Comparison of ENCODE assay signal across 8 mouse cellular contexts in genomic region chr15:95931013-95931775, GRCm38 (mm10).
DNase-seq lines count a peak whose midpoint lies in the region; ATAC-seq lines count a peak whose summit lies in the region.
"Had no signal": no experiment of that assay in that cellular context is flagged by ENCODE, and none has a peak within 500 bp of the region (broad histone marks: within the 10 kb centered on the region; RNA-seq: fewer than 3 reads in every experiment).

No protein-coding gene starts in this region.

- 0 out of 2 replicates have a peak overlapping the region, but pooled peaks have one; percentile 47 for H3K27ac ChIP-seq in midbrain, embryonic 13.5 days
- H3K27ac ChIP-seq in midbrain, embryonic 10.5 days (replicated peaks): no peak overlapping the region
- H3K27ac ChIP-seq: liver, embryonic 13.5 days had no signal

- peaks cover 23% of the 10 kb centered on the region for H3K36me3 ChIP-seq in midbrain, embryonic 13.5 days
- H3K36me3 ChIP-seq in midbrain, embryonic 10.5 days: peaks cover 47% of the 10 kb centered on the region
- H3K36me3 ChIP-seq: liver, embryonic 13.5 days had no signal

- no peaks in the 10 kb centered on the region for H3K27me3 ChIP-seq in midbrain, embryonic 13.5 days
- no peaks in the 10 kb centered on the region for H3K27me3 ChIP-seq in midbrain, embryonic 10.5 days (ENCODE audit: low read depth, poor library complexity, severe bottlenecking)
- H3K27me3 ChIP-seq: liver, embryonic 13.5 days had no signal

- H3K9ac ChIP-seq in midbrain, embryonic 13.5 days (replicated peaks): no peak overlapping the region
- H3K9ac ChIP-seq: liver, embryonic 13.5 days had no signal

- no peak overlapping the region for H3K4me3 ChIP-seq in midbrain, embryonic 13.5 days (replicated peaks)
- no peak overlapping the region for H3K4me3 ChIP-seq in midbrain, embryonic 10.5 days
- H3K4me3 ChIP-seq: liver, embryonic 13.5 days had no signal

- ATAC-seq in midbrain, embryonic 13.5 days: no peak
- no peak for ATAC-seq in erythroid progenitor cell, adult 5-6 weeks (replicated peaks; ENCODE audit: low FRiP score, poor library complexity, severe bottlenecking)

- H3K4me2 ChIP-seq in midbrain, embryonic 13.5 days (replicated peaks): no peak overlapping the region
- H3K4me2 ChIP-seq: liver, embryonic 13.5 days had no signal

- H3K9me3 ChIP-seq in midbrain, embryonic 13.5 days: 0 out of 2 replicates have a peak, but pooled peaks cover 4% of the 10 kb centered on the region
- no peaks in the 10 kb centered on the region; the same call in 1 of the 2 replicates for H3K9me3 ChIP-seq in midbrain, embryonic 10.5 days (replicated peaks)
- H3K9me3 ChIP-seq: liver, embryonic 13.5 days had no signal

- WGBS in midbrain, embryonic 13.5 days: 76% methylated on average over 16 of the region's 16 CpGs
- WGBS in midbrain, embryonic 10.5 days: 89% methylated on average over 16 of the region's 16 CpGs

- 0 out of 2 replicates have a peak, but pooled peaks cover 2% of the 10 kb centered on the region for H3K4me1 ChIP-seq in midbrain, embryonic 13.5 days (replicated peaks)
- H3K4me1 ChIP-seq in midbrain, embryonic 10.5 days: no peaks in the 10 kb centered on the region
- H3K4me1 ChIP-seq: liver, embryonic 13.5 days had no signal

- DNase-seq in midbrain, embryonic 10.5 days (ENCODE audit: low spot score): no peak
- peak; percentile 29 to 43 for DNase-seq in heart, adult 9 months (ENCODE audit: low spot score in 2 of 2)
- peak; percentile 69 for DNase-seq in layer of hippocampus, adult 9-11 months
- DNase-seq in right cerebral cortex, postnatal 36 days (ENCODE audit: low spot score in 2 of 2): peak; percentile 42 to 60
- no peak for DNase-seq in thymus, postnatal 25 days
- DNase-seq: liver, embryonic 13.5 days had no signal

Comparison
In these comparisons a context has a peak if more than half of its experiments do, and no peak if none do; other contexts are left out.
1. DNase-seq: peak in heart, adult 9 months (2 of 2), layer of hippocampus, adult 9-11 months (single experiment) and right cerebral cortex, postnatal 36 days (2 of 2); none in midbrain, embryonic 10.5 days (single experiment) and thymus, postnatal 25 days (single experiment).